Mouse (Mus musculus) liver, postnatal 0 days (tissue): ENCODE results near the gene Atad3a.
"Not testable (repeated sequence)": the region's sequence is repeated elsewhere in the genome, so short reads cannot be mapped to it uniquely, and the experiment has no call there.

ENCODE experiments used
- CTCF ChIP-seq: sonication (generic); IDR thresholded peaks from 2 replicates; pipeline ENCODE4 v1.5.1; 2016; ENCODE audit warnings: antibody characterized with exemption, low read depth
- EP300 ChIP-seq: IDR thresholded peaks from 2 replicates; pipeline ENCODE4 v1.6.1; 2016; ENCODE audit warnings: antibody characterized with exemption, low read depth, mild to moderate bottlenecking

DNA sequence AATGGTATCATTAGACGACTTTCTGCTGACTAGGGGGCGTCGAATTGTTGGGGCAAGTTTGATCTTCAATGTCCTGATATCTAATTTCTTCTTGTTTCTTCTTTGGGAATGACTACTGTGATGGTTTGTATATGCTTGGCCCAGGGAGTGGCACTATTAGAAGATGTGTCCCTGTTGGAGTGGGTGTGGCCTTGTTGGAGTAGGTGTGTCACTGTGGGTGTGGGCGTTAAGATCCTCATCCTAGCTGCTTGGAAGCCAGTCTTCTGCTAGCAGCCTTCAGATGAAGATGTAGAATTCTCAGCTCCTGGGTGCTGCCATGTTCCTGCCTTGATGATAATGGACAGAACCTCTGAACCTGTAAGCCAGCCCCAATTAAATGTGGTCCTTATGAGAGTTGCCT is 27.9 kb upstream of the Atad3a start:
- TF ChIP-seq CTCF, EP300: not testable (repeated sequence)
